Mouse (Mus musculus) spleen, postnatal 4 days (tissue): ENCODE results near the gene Acot6.

Experiments
- DNase-seq, 2 experiments: peaks; one replicate each; pipeline ENCODE4 v3.0.0; 2022; ENCODE audit warnings: low spot score in 2 of 2

Acot6 gene

DNA sequence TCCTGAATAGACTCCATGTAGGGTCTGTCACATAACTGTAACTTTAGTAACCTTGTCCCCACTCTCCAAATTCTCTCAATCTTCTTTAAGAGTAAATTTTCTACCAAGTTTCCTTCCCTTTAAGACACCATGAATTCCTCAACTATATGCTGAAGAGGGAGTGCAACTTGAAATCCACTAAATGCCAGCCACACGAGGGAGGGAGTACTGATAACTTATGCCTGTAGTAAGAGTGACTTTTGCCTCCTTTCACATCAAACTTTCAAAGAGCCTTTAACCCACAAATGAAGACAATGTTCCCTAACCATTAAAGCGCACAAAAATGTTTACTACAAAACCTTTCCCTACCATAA lies 1.0 kb downstream of the Acot6 start:
- no peak for DNase-seq

DNA sequence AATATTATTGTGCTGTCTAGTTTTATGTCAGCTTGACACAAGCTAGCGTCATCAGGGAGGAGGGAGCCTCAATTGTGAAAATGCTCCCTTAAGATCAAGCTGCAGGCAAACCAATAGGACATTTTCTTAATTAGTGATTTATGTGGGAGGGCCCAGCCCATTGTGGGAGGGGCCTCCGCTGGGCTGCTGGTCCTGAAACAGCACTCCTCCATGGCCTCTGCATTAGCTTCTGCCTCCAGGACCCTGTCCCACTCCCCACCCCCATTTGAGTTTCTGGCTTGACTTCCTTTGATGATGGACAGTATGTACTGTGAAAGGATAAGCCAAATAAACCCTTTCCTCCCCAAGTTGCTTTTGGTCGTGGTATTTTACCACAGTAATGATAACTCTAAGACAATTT lies 6.6 kb downstream of the Acot6 start:
- no peak for DNase-seq

DNA sequence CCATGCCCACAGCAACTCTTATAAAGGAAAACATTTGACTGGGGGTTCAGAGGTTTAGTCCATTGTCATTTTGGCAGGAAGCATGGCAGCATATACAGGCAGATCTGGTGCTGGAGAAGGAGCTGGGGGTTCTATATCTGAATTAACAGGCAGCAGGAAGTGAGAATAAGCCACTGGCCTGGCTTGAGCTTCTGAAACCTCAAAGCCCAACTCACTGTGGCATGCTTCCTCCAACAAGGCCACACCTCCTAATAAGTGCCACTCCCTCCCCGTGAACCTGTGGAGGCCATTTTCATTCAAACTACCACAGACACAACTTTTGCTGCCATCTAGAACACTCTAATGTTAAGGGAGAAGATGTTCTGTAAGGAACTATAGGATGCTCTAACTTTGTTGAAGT lies 7.2 kb downstream of the Acot6 start:
- no peak for DNase-seq

DNA sequence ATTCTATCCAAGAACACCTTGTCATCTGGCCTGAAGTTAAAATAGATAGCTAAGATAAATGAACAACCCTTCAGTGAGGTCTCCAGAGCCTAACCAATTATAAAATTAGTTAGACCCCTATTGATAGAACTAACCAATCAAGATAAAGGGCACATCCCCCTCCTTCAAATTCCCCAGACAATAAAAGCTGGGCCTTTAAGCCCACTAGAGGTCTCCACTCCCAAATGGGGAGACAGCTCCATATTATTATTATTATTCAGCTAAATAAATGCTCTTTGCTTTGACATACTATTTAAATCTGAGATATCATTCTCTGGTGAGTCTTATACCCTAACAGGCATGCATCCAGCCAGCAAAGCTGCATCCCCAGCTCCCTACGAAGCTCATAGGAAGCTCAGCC lies 9.5 kb downstream of the Acot6 start:
- DNase-seq, result no peak

DNA sequence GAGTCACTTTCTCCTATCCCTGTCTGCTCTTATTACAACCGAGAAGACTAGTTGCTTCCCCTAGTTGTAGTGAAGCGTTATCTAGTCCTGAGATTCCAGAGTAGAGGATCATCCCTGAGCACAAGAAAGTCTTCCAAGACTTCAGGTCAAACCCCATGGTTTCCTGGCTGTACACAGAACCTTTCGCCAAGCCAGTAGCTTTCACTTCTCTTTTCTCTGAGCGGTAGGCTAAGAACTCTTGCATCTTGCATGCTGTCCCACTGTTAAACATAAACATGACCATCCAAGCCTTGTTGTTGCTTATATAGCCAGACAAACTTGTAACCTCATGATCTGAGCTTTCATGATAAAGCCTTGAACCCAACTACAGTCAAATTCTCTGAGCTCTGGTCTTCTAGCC lies 10.4 kb downstream of the Acot6 start:
- no peak for DNase-seq

DNA sequence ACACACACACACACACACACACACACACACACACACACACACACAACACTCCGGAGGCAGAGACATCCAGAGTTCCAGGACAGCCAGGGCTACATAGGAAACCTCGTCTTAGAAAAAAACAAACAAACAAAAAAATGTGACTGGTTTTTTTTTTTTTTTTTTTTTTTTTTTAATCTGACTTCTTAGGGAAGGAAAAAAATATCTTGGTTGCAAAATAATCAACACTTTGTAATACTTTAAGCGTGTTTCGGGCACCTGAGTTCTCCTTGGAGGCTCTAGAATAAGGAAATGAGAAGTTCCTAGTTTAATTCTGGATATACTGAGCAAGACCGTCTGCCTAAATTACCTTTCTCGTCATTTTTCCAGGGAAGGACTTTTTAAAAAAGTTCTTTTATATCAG lies 13.2 kb downstream of the Acot6 start:
- DNase-seq, result no peak

DNA sequence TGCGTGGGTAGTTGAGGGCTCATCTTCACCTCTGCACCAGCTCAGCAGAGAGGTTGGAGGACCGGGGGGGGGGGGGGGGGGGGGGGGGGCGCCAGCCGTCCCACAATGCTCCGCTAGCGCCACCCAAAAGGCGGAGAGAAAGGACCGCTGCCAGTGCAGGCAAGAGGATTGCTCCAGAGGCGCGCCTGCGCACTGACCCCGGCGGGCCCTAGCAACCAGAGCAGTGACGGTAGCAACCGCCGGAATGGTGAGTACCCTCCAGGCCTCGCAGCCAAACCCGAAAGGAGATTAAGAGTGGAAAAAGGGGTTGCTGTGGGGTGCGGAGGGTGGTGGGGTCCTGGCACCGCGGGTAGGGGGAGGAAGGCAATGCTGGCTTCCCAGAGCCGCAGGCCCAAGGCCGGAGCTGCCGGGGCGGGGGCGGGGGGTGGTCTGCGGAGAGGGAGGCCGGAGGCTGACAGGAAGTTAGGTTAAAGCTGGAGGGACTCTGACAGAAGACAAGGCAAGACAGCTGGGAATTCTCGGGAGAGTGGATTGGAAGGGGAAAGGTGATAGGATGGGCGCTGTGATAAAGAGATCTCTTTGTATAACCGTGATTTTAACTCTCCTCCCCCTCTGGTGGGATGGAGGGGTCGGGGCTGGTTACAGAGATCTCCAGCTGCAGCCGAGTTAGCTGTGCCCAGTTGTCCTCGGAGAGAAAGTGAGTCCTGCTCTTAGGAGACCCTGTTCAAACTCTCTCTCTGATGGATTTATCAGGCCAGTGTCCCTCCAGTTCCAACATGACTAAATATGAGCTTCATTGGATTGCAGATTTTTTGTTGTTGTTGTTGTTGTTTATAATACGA lies 13.9 kb downstream of the Acot6 start, which contains the start of gene Dnal1:
Gene Dnal1, plus strand, starts transcription at position 214 of the 842 bp plus-strand sequence.
- peak; percentile 74 to 88 for DNase-seq

DNA sequence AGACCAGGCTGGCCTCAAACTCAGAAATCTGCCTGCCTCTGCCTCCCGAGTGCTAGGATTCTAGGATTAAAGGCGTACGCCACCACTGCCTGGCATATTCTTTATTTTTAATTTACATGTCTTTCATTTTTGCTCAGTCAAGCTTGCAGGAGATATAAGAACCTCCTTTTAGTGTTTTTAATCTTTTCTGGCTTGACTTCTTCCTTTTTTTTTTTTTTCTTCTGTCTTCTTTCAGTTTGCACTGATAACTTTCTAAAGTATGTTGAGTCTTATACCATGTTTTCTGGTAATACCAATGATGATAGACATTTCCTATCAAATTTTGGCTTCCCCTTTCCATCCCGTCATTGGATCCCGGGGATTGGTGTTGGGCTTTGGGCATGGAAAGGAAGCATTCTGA lies 19.1 kb downstream of the Acot6 start:
- no peak for DNase-seq

DNA sequence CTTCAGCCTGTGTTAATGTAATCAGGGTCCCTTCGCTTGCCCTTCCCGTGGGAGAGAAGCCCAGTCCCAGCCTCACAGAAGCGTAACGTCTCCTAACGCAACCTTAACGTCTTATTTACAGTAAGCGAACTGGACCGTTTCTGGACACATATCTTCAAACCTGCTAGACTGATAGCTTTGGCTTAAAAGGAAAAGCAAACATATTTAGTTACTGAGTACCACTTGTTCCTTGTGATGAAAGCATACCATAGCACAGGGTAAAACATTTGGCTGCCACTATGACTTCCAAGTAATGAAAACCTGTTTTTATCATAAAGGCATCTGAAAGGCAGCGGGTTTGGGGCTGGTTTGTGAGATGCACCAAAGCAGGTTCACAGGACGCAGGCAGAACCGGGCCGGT lies 25.4 kb downstream of the Acot6 start:
- DNase-seq, result no peak

DNA sequence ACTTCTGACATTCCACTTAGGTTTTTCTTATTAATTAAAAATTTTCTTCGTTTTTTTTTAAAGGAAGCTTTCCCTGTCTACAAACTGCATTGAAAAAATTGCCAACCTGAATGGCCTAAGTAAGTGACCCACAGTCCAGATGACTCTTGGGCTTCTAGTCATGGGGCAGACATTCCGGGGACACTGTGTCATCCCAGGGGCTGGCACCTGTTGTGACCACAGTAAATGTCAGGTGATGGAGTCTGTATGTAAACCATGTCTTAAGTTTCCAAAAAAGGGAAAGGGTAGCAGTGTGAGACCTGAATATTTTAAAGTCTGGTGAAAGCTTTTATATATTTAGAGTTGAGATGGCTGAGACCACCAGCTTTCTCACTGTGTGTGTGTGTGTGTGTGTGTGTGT lies 26.4 kb downstream of the Acot6 start:
- DNase-seq, result no peak

DNA sequence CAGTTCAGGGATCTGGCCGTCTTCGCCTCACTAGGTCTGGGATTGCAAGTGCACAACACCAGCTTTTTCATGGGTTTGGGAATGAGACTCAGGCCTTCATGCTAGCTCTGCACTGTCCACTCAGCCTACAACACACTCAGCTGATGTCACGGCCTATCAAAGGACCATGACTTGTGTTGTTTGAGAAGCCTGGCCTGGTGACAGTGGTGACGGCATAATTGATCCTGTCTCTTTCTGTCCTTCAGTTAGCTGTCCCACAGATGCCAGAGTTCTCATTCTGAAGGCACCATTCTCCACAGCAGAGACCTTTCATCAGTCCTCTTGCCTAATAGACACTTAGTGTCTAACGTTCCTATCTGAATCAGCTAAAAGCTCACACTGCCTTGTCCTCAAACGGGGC lies 28.1 kb downstream of the Acot6 start:
- no peak for DNase-seq

DNA sequence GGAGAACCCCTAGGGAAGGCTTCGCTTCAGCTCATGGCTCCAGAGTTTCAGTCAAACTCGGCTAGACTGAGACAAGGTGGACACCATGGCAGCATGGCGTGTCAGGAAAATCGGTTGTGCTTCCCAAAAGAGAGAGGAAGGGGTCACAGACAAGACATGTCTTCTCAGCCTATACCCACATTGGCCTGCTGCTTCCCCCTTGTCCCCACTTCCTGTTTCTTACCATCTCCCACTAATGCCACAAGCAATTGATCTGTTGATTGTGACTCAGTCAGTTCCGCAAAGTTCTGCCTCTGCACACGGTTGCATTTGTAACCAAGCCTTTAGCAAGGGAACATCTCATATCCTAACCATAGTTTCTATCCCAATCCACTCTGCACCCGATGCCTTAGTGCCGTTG lies 29.5 kb downstream of the Acot6 start:
- no peak for DNase-seq

DNA sequence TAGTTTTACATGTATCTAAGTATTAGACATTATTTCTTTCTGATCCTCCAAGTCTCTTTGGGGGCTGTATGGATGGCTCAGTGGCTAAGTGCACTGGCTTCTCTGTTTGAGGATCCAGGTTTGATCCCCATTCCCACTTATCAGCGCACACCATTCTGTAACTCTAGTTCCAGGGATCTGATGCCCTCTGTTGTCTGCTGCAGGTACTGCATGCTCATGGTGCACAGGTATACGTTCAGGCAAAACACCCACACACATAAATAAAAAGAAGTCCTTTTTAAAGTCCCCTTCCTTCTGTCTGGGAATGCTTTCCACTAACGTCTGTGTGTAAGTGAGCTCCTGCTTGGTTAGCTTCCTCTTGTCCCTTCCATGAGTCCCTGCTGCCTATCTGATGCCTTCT lies 31.8 kb downstream of the Acot6 start:
- peak; percentile 52 to 80 for DNase-seq

DNA sequence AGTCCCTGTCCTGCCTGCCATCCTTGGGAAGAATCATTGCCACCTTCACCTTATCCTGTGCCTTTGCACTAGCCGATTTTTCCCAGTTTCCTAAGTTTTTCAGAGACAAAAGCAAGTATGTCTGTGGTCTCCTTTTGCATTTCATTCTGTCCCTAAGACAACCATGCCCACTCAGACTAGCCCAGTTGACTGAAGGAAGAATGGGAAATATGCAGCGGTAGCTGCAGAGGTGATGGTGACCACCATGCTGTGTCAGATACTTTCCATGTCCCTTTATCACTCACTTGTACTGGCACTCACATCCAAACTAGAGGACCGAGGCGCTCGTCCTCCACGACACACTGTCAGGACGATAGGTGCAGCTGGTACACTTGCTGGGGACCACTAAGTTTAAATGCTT lies 36.7 kb downstream of the Acot6 start:
- DNase-seq, result no peak

DNA sequence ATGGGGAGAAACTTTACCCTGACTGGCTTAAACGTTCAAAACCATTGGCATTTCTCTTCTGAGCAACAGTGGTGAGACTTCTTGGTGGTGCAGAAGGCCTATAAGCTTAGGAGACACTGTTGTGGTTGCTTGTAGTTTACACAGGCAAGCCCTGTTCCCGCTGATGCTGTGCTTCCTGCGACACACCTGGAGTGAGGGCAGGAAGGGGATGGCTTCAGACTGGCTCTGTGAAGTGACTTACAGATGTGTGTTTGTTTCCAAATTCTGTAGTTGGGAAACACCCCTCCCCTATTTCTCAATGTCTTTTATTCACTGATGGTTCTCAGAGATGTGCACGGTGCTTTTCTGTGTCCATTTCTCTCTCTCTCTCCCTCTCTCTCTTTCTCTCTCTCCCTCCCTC lies 39.7 kb downstream of the Acot6 start:
- no peak for DNase-seq

DNA sequence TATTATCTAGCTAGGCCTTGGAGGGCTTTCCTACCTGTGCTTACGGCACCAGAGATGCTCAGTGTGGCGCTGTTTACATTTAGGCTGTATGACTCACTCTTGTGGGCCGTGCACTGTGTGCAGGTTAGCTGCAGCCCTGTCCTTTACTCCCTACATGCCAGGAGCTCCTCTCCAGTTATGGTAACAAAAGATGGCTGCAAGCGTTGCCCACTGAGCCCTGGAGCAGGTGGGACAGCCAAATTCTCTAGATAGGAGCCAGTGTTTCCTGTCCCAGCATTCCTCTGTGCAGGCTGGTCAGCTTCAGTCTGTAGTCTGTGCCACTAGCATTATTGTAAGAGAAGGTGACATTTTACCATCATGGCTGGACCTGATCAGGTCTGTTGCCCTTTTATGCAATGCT lies 40.8 kb downstream of the Acot6 start:
- DNase-seq, result no peak

DNA sequence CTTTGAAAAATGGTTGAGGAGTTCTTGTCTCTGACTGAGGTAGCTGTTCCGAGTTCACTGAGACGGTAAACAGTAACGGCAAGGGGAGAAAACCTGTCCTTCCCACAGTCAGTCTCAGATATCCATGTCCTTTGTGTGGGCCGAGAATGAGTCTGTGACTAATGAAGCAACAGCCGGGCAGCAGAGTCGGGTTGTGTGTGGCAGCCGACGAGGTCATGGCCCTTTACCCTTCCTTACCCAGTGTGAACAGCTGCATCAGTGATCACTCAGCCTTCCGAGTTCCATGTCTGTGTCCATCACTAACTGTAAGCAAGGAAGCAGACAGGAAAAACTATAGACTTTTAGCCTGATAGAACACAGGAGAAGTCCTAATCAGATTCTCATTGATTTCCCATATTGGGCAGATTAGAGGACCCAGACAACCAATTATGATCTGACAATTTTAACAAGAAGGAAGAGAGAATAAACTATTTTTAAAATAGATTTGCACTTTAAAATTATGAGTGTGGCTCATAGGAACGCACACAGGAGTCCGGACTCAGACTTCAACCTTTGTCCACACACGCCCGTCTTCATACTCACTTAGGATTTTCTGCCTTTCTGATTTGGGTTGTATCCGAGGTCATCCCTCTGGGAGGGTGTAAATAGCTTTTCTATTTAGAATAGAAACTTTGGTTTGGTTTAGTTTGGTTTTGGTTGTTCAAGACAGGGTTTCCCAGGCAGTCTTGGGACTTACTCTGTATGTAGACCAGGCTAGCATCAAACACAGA lies 42.0 kb downstream of the Acot6 start:
- no peak for DNase-seq

DNA sequence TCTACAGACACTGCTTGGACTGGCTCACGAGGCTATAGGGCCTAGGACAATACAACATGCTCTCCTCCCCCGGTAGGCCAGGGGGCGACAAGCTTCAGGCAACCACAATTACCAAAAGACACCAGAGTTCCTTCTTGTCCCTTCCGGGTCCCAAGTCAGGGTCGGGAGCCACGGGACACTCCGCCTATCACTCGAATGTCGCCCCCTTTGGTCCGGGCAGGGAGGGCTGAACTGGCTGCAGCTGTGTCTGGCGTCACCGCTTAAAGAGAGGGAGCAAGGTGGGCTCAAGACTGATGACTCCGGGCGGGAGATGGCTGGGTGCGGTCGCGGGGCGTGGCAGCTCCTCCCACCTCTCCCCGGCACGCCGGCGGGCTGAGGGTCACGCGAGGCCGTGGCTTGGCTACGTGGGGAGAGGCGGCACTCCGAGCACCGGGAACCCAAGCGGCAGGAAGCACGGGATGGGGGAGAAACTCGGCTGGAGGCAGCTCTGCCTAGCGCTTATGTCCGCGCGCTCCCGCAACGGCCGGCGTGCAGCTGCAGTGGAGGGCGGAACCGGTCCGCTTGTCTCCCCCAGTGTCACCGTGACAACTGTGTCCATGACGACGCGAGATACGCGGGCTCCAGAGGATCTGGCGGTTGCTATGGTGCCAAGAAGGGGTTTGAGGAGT lies 47.6 kb downstream of the Acot6 start, which contains the start of gene Pnma1:
Gene Pnma1, minus strand, starts transcription at position 536 of the 668 bp plus-strand sequence.
- DNase-seq, result peak; percentile 79 to 86

DNA sequence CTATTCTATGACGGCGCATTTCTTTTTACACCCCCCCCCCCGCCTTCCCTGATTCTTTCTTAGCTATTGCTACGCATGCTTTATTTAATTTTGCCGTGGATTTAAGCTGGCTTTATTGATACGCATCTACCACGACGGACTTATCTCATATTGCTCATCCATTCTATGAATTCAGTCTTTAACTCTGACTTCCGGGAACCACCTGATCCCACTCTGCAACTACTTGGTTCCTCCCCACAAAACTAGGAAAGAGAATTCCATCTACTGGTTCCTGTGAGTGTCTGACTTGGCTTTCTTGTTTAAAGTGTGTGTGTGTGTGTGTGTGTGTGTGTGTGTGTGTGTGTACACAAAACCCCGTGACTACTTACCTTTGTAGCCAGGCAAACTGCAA lies 48.2 kb downstream of the Acot6 start:
- no peak for DNase-seq

DNA sequence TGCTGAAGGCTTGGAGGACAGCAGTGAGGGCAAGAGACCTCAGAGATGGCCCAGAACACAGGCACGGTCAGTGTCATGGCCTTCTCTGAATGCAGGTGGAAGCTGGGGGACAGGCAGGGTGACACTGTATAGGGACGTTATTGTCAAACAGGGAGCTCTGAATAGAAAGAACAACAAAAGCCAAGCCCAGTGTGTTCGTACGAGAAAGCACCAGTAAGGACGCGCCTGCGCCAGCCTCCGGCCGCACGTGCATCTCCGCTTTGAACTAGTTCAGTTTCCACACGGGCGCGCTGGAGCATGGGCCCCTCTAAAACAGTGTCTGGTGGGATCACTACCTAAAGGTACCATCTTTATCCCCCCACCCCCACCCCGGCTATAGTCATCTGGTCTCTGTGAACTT lies 49.5 kb downstream of the Acot6 start:
- no peak for DNase-seq

DNA sequence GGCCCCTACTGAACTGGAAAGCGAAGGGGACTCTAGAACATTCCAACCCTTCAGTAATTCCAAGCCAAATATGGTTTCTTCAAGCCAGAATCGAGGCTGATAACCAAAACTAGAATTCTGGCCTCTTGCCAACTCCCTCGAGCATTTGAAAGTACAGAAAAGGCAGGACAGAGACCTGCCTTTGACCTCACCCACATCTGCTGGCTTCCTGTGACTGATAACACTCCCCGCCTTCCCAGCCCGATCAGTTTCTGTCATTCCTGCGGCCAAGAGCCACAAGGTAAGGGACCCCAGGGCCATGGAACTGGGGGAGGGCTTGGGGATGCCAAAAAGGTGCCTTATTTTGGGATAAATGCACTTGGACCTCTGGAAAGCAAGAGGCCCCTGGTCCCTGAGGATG lies 50.5 kb downstream of the Acot6 start:
- DNase-seq, result peak; percentile 88 to 90

DNA sequence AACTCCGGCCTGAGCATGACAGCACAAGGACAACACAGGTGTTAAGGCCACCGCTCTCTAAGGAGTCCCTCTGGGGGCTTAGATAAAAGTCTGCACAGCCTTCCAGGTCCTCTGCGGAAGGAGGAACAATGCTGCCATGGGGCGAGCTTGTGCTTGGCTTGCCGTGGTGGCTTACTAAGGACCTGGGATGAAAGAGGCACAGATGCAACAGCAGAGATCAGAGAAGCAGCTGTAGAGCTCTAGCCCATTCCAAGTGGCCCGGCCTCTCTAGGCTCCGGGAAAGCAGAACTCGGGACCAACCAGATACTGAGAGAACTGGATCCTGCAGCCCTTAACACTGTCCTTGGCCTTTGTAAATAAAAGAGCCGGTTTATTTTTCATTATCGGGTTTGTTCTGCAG lies 51.5 kb downstream of the Acot6 start:
- DNase-seq, result no peak
